Mouse (Mus musculus) liver, embryonic 11.5 days (tissue): ENCODE data around the gene Erbb2. TPM values are rescaled to one million over a fixed set of nuclear protein-coding genes. Genes with fewer than 3 reads are reported as not detected.

Experiments
- ATAC-seq: fragments of 200-750 bp; cut with Nextera tagmentation; replicated peaks from 2 replicates; pipeline ENCODE4 v1.8.0; 2017; ENCODE audit warnings: moderate number of reproducible peaks, mild to moderate bottlenecking, moderate TSS enrichment, moderate library complexity; ENCODE audit not compliant: low FRiP score
- DNase-seq: peaks from one replicate; pipeline ENCODE4 v3.0.0-alpha.2; 2017; ENCODE audit warnings: low spot score
- H3K27ac ChIP-seq: fragments of 300-500 bp; sonication (generic); 2 replicates; pipeline ENCODE4 v1.5.1; 2014; ENCODE audit warnings: mild to moderate bottlenecking, low read depth, low read length, control low read depth
- H3K27me3 ChIP-seq: fragments of 300-500 bp; sonication (generic); replicated peaks from 2 replicates; pipeline ENCODE4 v1.6.1; 2014; ENCODE audit warnings: low read length, mixed read lengths; ENCODE audit not compliant: control insufficient read depth, insufficient read depth
- H3K36me3 ChIP-seq: fragments of 300-500 bp; sonication (generic); 2 replicates; pipeline ENCODE4 v1.6.1; 2014; ENCODE audit warnings: mild to moderate bottlenecking, low read length, moderate library complexity, mixed read lengths; ENCODE audit not compliant: control insufficient read depth, insufficient read depth
- H3K4me1 ChIP-seq: fragments of 300-500 bp; sonication (generic); replicated peaks from 2 replicates; pipeline ENCODE4 v1.6.1; 2014; ENCODE audit warnings: low read length, mixed read lengths; ENCODE audit not compliant: control insufficient read depth, insufficient read depth
- H3K4me2 ChIP-seq: fragments of 300-500 bp; sonication (generic); 2 replicates; pipeline ENCODE4 v1.6.1; 2014; ENCODE audit warnings: mild to moderate bottlenecking, control low read depth, moderate library complexity
- H3K4me3 ChIP-seq: fragments of 300-500 bp; sonication (generic); 2 replicates; pipeline ENCODE4 v1.5.1; 2014; ENCODE audit warnings: low read depth, low read length, control low read depth
- H3K9ac ChIP-seq: fragments of 300-500 bp; sonication (generic); 2 replicates; pipeline ENCODE4 v1.6.1; 2014; ENCODE audit warnings: low read depth, low read length, control low read depth
- H3K9me3 ChIP-seq: fragments of 300-500 bp; sonication (generic); 2 replicates; pipeline ENCODE4 v1.6.1; 2016; ENCODE audit warnings: low read length, inconsistent platforms, mixed read lengths; ENCODE audit not compliant: control insufficient read depth
- WGBS: fragments of 180-500 bp; shearing (Covaris S2); extraction: QIAGEN DNeasy Blood & Tissue Kit; methylation state at CpG from one replicate; pipeline ENCODE4 v1.1.7; 2014; 5-methylcytosine and 5-hydroxymethylcytosine counted together
- polyA plus RNA-seq: library from polyadenylated mRNA; unstranded; fragments of >200 nt; fragmentation: Nextera tagmentation; extraction: Ambion mirVana; gene quantifications from 2 replicates; pipeline ENCODE4 v1.2.1, GENCODE M21; 2014

The Erbb2 gene
- polyA plus RNA-seq, 1 experiment from 2014 or later: 13.5 TPM

DNA sequence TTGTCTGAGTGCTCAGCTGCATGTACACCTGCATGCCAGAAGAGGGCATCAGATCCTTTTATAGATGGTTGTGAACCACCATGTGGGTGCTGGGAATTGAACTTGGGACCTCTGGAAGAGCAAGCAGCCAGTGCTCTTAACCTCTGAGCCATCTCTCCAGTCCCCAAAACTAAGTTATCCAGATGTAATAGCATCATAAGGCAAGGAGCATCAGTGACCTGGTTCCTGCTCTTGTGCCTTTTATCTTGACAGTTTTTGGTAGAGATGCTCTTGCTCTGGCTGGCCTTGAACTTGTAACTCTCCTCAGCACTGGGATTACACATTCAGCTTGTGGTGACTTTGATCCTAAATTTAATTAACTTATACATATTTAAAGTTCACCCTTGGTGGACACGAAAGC, 31.4 kb downstream of the Erbb2 start:
- no peak overlapping the region for H3K9ac ChIP-seq
- no peak overlapping the region for H3K4me3 ChIP-seq
- WGBS: 86% methylated on average over 1 of the region's 1 CpGs
- no peaks in the 10 kb centered on the region for H3K36me3 ChIP-seq
- H3K9me3 ChIP-seq: no peaks in the 10 kb centered on the region
- no peak overlapping the region for H3K27ac ChIP-seq
- H3K27me3 ChIP-seq: peaks cover 35% of the 10 kb centered on the region
- no peak overlapping the region for H3K4me2 ChIP-seq
- DNase-seq (no peak), ATAC-seq (no peak)
- H3K4me1 ChIP-seq: peaks cover 4% of the 10 kb centered on the region; the same call in 1 of the 2 replicates

DNA sequence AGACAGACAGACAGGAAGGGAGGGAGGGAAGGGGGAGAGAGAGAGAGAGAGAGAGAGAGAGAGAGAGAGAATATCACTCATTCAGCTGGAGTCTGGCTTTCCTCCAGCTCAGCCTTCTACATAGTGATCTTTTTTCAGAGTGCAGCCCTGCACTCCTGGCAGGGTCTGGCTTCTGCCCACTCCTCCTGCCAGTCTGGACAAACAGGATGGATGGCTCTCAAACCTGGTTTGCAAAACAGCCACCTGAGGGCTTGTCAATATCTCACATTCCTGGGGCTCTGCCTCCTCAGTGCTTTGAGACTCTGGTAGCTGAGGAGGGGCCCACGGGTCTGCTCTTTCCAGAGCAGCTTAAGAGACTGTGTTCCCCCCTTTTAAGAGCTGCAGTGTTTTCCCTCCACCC, 33.0 kb downstream of the Erbb2 start:
- Histone ChIP-seq H3K4me3 (no peak overlapping the region; the same call in 1 of the 2 replicates), H3K4me1 (peaks cover 4% of the 10 kb centered on the region; the same call in 1 of the 2 replicates), H3K4me2 (peak overlapping the region; percentile 31), H3K9ac (no peak overlapping the region), H3K36me3 (no peaks in the 10 kb centered on the region), H3K27ac (peak overlapping the region; percentile 77), H3K27me3 (peaks cover 51% of the 10 kb centered on the region), H3K9me3 (no peaks in the 10 kb centered on the region)
- DNase-seq: no peak
- 20% methylated on average over 1 of the region's 1 CpGs for WGBS
- ATAC-seq: no peak

DNA sequence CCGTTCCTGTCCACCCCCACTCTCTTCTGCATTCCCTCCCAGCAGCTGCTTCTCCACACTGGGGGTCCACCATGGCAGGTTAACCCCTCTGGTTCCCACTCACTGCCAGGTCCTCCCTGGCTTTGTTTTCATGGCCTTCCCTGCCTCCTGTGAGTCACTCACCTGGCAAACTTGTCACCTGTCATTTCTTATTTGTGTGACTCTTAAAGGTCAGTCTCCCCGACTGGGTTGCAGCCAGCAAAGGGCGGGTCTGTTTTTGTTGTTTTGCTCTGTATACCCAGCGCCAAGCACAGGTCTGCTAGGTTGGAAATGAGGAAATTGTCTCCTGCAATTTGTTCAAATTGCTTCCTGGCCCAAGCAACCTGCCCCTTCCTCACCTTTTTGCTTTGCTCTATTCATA, 33.4 kb downstream of the Erbb2 start:
- peak overlapping the region; percentile 31 for H3K4me2 ChIP-seq
- ATAC-seq: no peak

DNA sequence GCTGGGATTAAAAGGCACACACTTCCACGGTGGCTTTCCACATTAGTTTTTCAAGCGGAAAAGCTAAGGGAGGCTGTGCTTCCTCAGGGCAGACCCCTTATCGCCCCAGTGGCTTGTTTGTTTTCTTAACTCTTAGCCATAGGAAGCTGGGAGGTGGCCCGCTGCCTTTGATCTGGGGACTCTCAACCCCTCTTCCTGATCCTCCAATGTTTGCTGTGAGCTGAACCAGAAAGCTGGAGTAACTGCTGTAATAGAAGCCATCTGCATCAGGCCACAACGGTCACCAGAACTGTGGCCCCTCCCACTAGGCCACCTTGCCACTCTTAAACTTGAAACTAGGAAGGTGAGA, 33.9 kb downstream of the Erbb2 start, which contains the start of gene Grb7:
Gene Grb7, plus strand, starts transcription at position 182 of the 349 bp plus-strand sequence.
- WGBS: 12% methylated on average over 5 of the region's 5 CpGs
- Histone ChIP-seq H3K4me1 (peaks cover 4% of the 10 kb centered on the region; the same call in 1 of the 2 replicates), H3K4me2 (peak within 1 kb of the TSS; percentile 33), H3K9ac (peak within 1 kb of the TSS; percentile 56), H3K27ac (peak within 1 kb of the TSS; percentile 77), H3K4me3 (peak within 1 kb of the TSS; percentile 47), H3K36me3 (no peaks in the 10 kb centered on the region), H3K27me3 (peaks cover 53% of the 10 kb centered on the region), H3K9me3 (no peaks in the 10 kb centered on the region)
- ATAC-seq (peak; percentile 24), DNase-seq (no peak)

More for the DNA sequence above, 33.4 kb downstream of the Erbb2 start:
- 49% methylated on average over 4 of the region's 4 CpGs for WGBS
- peak overlapping the region; percentile 3; the same call in 1 of the 2 replicates for H3K4me3 ChIP-seq
- peaks cover 4% of the 10 kb centered on the region; the same call in 1 of the 2 replicates for H3K4me1 ChIP-seq
- DNase-seq: no peak
- H3K27ac ChIP-seq: peak overlapping the region; percentile 77
- peaks cover 53% of the 10 kb centered on the region for H3K27me3 ChIP-seq
- no peaks in the 10 kb centered on the region for H3K36me3 ChIP-seq
- no peak overlapping the region for H3K9ac ChIP-seq
- no peaks in the 10 kb centered on the region for H3K9me3 ChIP-seq

DNA sequence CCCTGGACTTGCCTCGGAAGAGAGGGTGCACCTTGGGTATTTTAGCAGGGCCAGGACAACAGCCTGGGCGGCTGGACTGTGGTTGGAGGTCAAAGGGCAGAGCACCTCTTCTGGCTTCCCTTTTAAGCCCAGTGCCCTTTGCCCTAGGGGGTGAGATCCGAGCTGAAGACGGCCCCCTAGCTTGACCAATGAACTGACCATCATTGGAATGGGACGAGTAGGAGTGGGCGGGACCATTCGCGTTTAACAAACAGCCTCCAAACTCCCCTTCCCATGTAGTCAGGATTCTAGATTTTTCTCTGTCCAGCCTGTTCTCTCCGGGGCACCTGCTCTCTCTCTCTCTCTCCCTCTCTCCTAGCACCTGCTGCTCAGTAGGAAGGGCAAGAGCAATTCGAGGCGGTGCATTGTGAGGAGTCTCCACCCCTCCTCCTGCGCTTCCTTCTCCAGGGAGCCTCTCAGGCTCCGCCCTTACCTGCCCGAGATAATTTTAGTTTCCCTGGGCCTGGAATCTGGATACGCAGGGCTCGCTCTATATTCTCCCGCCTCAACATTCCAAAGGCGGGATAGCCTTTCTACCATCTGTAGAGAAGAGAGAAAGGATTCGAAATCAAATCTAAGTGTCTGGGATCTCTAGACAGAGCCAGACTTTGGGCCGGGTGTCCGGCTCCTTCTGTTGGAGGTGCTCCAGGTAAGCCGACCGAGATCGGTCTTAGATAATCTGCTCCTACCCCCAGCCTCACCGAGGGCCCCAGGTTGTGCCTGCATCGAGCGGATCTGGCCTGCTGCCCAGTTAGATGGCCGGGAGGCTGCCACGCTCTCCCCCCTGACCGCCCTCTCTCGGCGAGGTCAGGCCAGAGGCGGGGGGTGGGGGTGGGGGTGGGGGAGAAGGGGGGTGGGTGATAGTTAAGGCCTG, 34.5 kb downstream of the Erbb2 start:
- Histone ChIP-seq H3K27ac (peak overlapping the region; percentile 77), H3K36me3 (no peaks in the 10 kb centered on the region), H3K9me3 (no peaks in the 10 kb centered on the region), H3K27me3 (peaks cover 53% of the 10 kb centered on the region), H3K4me1 (peaks cover 4% of the 10 kb centered on the region; the same call in 1 of the 2 replicates), H3K4me2 (peak overlapping the region; percentile 33), H3K4me3 (peak overlapping the region; percentile 47), H3K9ac (peak overlapping the region; percentile 56)
- WGBS: 6% methylated on average over 33 of the region's 33 CpGs
- ATAC-seq (peak; percentile 63), DNase-seq (peak; percentile 50)

DNA sequence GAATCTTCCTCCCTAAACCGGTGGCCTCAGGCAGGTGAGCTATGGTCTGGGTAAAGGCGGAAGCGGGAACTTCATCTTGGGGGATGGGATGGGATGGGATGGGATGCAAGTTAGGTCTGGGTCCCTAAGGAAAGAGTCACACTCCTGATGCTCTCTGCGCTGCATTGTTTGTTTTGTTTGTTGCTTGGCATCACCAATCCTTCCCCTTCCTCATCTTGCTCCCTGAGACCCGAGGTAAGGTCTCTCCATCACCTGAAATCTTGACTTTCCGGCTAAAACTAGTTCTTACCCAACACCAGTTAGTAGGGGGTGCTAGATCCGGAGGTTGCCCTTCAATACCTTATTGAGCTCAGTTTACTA, 35.2 kb downstream of the Erbb2 start:
- peak overlapping the region; percentile 38 for H3K4me2 ChIP-seq
- H3K9ac ChIP-seq: peak overlapping the region; percentile 56
- ATAC-seq: no peak
- H3K27ac ChIP-seq: peak overlapping the region; percentile 77
- no peaks in the 10 kb centered on the region for H3K9me3 ChIP-seq
- 16% methylated on average over 7 of the region's 7 CpGs for WGBS
- peak overlapping the region; percentile 47 for H3K4me3 ChIP-seq
- peaks cover 4% of the 10 kb centered on the region; the same call in 1 of the 2 replicates for H3K4me1 ChIP-seq
- no peak for DNase-seq
- no peaks in the 10 kb centered on the region; the same call in 1 of the 2 replicates for H3K36me3 ChIP-seq
- peaks cover 53% of the 10 kb centered on the region for H3K27me3 ChIP-seq

DNA sequence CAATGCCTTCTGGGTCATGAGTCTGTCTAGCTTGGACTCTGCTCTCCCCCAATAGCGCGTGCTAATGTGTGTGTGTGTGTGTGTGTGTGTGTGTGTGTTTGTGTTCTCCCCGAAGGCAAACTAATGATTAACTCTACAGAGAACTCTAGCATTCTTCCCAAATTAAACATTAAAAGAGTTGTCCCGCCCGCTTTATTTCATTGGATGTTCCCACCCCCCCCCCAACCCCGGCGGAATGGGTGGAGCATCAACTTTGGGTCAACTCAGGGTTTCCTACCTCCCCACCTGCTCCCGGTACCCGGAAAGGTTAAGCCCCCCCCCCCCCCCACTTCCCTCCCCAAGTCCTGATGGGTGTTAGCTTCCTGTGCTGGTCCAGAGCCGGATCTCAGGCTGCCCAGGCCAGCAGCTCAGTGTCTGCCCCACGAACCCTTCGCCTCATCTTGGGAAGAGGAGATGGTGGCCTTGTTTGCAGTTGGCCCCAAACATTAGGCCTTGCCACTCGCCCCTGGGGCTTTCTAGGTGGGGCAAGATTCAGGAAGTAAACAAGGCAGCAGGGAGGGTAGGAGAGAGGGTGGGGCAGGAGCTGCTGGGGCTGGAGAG, 36.0 kb downstream of the Erbb2 start:
- DNase-seq: no peak
- Histone ChIP-seq H3K4me2 (peak overlapping the region; percentile 50), H3K9me3 (no peaks in the 10 kb centered on the region), H3K27me3 (peaks cover 53% of the 10 kb centered on the region), H3K9ac (no peak overlapping the region), H3K27ac (peak overlapping the region; percentile 77), H3K36me3 (no peaks in the 10 kb centered on the region; the same call in 1 of the 2 replicates), H3K4me1 (peaks cover 4% of the 10 kb centered on the region; the same call in 1 of the 2 replicates), H3K4me3 (peak overlapping the region; percentile 47)
- WGBS: 35% methylated on average over 13 of the region's 13 CpGs
- ATAC-seq: 0 out of 2 replicates have a peak, but pooled peaks have one; percentile 35

DNA sequence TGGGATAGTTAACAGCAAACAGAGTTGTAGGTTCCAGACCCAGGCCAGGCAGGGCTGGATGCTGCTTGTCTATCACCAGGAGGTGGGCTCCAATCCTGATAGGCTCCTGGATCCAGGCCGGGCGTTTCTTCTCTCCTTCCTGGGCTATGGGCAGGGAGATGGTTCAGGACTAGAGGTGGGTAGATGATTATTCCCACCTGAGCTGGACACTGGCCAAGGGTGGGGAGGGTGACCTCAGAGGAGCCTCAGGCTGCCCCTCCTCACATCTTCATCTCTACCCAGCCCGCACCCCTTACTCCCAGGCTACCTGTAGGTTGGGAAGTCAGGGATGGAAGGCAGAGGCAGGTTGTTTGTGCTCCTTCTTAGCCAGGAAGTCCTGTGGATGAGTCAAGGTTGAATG, 37.1 kb downstream of the Erbb2 start:
- Histone ChIP-seq H3K27ac (no peak overlapping the region), H3K9ac (no peak overlapping the region), H3K4me2 (peak overlapping the region; percentile 50), H3K4me3 (peak overlapping the region; percentile 34), H3K36me3 (no peaks in the 10 kb centered on the region; the same call in 1 of the 2 replicates), H3K27me3 (peaks cover 55% of the 10 kb centered on the region), H3K4me1 (peaks cover 4% of the 10 kb centered on the region; the same call in 1 of the 2 replicates), H3K9me3 (no peaks in the 10 kb centered on the region)
- no peak for ATAC-seq
- no peak for DNase-seq
- WGBS: 76% methylated on average over 3 of the region's 3 CpGs
